Mouse (Mus musculus): Measurements from ENCODE around the gene Hist1h1c. TPM values are rescaled to one million over a fixed set of nuclear protein-coding genes. Genes with fewer than 3 reads are reported as not detected.

The Hist1h1c gene
- polyA plus RNA-seq, 1 experiment from 2014 or later: 24.6 TPM

DNA sequence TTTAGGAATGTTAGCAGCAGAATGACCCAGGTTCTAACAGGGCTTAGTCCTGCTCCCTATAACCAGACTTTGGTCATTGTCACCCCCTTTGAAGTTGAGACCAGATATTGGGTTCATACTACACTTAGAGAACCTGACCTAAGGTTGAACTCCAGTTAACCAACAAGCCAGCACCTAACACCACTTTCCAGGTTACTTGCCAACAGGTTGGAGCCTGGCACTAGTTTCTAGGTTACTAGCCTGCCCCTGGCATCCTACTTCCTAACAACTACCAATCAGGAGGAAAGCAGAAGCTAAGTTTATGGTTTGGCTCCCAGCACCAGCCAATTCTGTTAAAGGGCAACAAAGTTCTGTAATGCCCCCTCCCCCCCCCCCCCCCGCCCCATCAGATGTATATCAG is 13.4 kb upstream of the Hist1h1c start:
- no peaks in the 10 kb centered on the region for H3K9me3 ChIP-seq (replicated peaks; ENCODE audit: control insufficient read depth, low read length)
- no peaks in the 10 kb centered on the region for H3K36me3 ChIP-seq (ENCODE audit: control insufficient read depth, insufficient read depth, low read length)
- WGBS (ENCODE audit: insufficient replicate concordance): 40% methylated on average over 1 of the region's 1 CpGs
- no peaks in the 10 kb centered on the region for H3K27me3 ChIP-seq (ENCODE audit: control insufficient read depth, insufficient read depth, low read length)
- H3K9ac ChIP-seq (ENCODE audit: low read depth, low read length): no peak overlapping the region
- no peak overlapping the region for H3K4me2 ChIP-seq
- ATAC-seq (replicated peaks; ENCODE audit: insufficient number of reproducible peaks, low FRiP score, low TSS enrichment): no peak
- no peak overlapping the region for H3K4me3 ChIP-seq (ENCODE audit: low read depth, low read length)
- no peak overlapping the region for H3K27ac ChIP-seq (ENCODE audit: low read depth, low read length)
- 0 out of 2 replicates have a peak, but pooled peaks cover 7% of the 10 kb centered on the region for H3K4me1 ChIP-seq (ENCODE audit: control insufficient read depth, insufficient read depth, low read length)

DNA sequence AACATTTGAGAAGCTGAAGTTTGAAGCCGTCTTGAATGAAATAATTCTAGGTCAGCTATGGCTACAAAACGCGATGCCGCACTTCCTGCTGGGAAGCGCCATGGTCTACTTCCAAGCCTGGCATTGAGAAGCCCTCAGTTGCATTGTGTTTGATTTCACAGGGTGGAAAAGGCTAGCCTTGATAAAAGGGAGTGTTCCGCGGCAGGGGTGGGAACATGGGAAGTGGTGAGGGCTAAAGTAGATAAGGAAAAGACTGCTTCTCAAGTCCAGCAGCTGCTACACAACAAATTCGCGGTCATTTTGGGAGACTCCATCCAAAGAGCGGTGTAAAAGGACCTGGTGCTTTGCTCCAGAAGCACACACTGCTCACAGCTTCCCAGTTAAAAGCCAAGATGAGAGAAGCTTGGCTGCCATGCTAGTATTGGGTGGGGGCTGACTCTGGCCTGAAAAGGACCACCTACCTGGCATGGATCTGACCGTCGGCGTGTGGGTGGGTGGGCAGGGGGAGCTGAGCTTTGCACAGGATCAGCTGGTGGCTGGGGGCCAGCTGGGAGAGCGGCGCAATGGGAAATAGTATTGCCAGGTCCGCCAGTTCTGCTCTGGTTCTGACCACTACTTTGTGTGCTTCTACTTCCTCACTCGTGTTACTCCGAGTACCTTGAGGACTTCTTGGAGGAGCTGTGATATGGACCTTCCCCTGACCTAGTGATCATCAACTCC is 10.0 kb upstream of the Hist1h1c start:
- no peaks in the 10 kb centered on the region for H3K27me3 ChIP-seq (ENCODE audit: control insufficient read depth, insufficient read depth, low read length)
- H3K9ac ChIP-seq (ENCODE audit: low read depth, low read length): no peak overlapping the region
- H3K4me1 ChIP-seq (ENCODE audit: control insufficient read depth, insufficient read depth, low read length): 0 out of 2 replicates have a peak, but pooled peaks cover 9% of the 10 kb centered on the region
- H3K4me2 ChIP-seq: no peak overlapping the region
- no peaks in the 10 kb centered on the region for H3K9me3 ChIP-seq (replicated peaks; ENCODE audit: control insufficient read depth, low read length)
- ATAC-seq (replicated peaks; ENCODE audit: insufficient number of reproducible peaks, low FRiP score, low TSS enrichment): no peak
- no peak overlapping the region for H3K27ac ChIP-seq (ENCODE audit: low read depth, low read length)
- H3K4me3 ChIP-seq (ENCODE audit: low read depth, low read length): no peak overlapping the region
- 71% methylated on average over 18 of the region's 18 CpGs for WGBS (ENCODE audit: insufficient replicate concordance)
- H3K36me3 ChIP-seq (ENCODE audit: control insufficient read depth, insufficient read depth, low read length): no peaks in the 10 kb centered on the region

DNA sequence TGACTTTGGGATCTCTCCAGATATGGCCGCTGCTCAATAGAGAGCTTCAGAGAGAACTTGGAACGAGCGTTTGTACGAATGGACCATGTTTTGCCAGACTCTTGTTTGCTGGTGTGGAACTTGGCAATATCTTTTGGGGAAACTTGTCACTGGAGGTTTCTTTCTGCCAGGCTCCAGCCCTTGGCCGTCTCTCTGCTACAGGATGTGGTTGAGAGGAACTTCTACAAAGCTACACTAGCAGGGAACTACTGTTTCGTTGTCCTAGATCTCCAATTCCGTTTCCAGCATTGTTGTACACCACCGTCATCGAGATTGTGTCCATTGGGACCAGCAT is 9.4 kb upstream of the Hist1h1c start:
- WGBS (ENCODE audit: insufficient replicate concordance): 87% methylated on average over 9 of the region's 9 CpGs
- Histone ChIP-seq H3K4me3 (ENCODE audit: low read depth, low read length) (no peak overlapping the region), H3K4me2 (no peak overlapping the region), H3K9me3 (replicated peaks; ENCODE audit: control insufficient read depth, low read length) (no peaks in the 10 kb centered on the region), H3K27ac (ENCODE audit: low read depth, low read length) (no peak overlapping the region), H3K27me3 (ENCODE audit: control insufficient read depth, insufficient read depth, low read length) (no peaks in the 10 kb centered on the region), H3K36me3 (ENCODE audit: control insufficient read depth, insufficient read depth, low read length) (no peaks in the 10 kb centered on the region), H3K4me1 (ENCODE audit: control insufficient read depth, insufficient read depth, low read length) (0 out of 2 replicates have a peak, but pooled peaks cover 9% of the 10 kb centered on the region), H3K9ac (ENCODE audit: low read depth, low read length) (no peak overlapping the region)
- no peak for ATAC-seq (replicated peaks; ENCODE audit: insufficient number of reproducible peaks, low FRiP score, low TSS enrichment)

DNA sequence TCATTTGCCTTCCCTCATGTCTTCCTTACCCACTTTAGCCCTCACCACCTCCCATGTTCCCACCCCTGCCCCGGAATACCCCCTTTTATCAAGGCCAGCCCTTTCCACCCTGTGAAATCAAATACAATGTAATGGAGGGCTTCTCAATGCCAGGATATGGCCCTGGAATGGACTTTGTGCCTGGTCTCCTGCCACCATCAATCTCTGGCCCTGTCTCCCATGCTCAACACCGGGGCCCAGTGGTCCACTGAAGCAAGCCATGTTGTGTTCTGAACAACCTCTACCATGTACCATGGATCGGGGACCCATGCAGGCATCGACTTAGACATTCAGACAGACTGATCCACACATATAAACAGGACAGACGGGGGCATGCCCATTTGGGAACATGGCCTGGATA is 8.9 kb upstream of the Hist1h1c start:
- Histone ChIP-seq H3K4me1 (ENCODE audit: control insufficient read depth, insufficient read depth, low read length) (0 out of 2 replicates have a peak, but pooled peaks cover 8% of the 10 kb centered on the region), H3K4me3 (ENCODE audit: low read depth, low read length) (no peak overlapping the region), H3K9ac (ENCODE audit: low read depth, low read length) (no peak overlapping the region), H3K4me2 (no peak overlapping the region), H3K27ac (ENCODE audit: low read depth, low read length) (no peak overlapping the region), H3K27me3 (ENCODE audit: control insufficient read depth, insufficient read depth, low read length) (no peaks in the 10 kb centered on the region), H3K9me3 (replicated peaks; ENCODE audit: control insufficient read depth, low read length) (no peaks in the 10 kb centered on the region), H3K36me3 (ENCODE audit: control insufficient read depth, insufficient read depth, low read length) (no peaks in the 10 kb centered on the region)
- no peak for ATAC-seq (replicated peaks; ENCODE audit: insufficient number of reproducible peaks, low FRiP score, low TSS enrichment)
- WGBS (ENCODE audit: insufficient replicate concordance): 92% methylated on average over 5 of the region's 5 CpGs

DNA sequence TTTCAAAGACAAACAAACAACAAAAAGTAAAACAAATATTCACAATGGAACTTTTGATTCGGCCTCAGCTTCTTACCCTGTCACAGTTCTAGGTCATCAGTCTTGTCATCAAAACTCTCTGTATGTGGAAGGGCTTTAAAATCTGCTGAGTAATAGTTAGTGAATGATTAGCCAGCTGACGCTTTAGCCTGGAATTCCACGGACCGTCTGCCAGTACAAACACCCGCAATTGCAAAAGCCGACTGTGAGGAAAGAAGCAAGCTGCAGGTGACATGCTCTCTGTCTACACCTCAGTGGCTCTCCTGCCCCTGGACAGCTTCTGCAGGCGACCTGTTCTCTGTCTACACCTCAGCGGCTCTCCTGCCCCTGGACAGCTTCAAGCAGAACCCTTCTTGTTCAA is 8.1 kb upstream of the Hist1h1c start:
- Histone ChIP-seq H3K27ac (ENCODE audit: low read depth, low read length) (no peak overlapping the region), H3K9ac (ENCODE audit: low read depth, low read length) (no peak overlapping the region), H3K4me1 (ENCODE audit: control insufficient read depth, insufficient read depth, low read length) (0 out of 2 replicates have a peak, but pooled peaks cover 6% of the 10 kb centered on the region), H3K4me3 (ENCODE audit: low read depth, low read length) (no peak overlapping the region), H3K4me2 (peak overlapping the region; percentile 1; the same call in 1 of the 2 replicates), H3K27me3 (ENCODE audit: control insufficient read depth, insufficient read depth, low read length) (no peaks in the 10 kb centered on the region), H3K36me3 (ENCODE audit: control insufficient read depth, insufficient read depth, low read length) (no peaks in the 10 kb centered on the region), H3K9me3 (replicated peaks; ENCODE audit: control insufficient read depth, low read length) (no peaks in the 10 kb centered on the region)
- WGBS (ENCODE audit: insufficient replicate concordance): 13% methylated on average over 8 of the region's 8 CpGs
- no peak for ATAC-seq (replicated peaks; ENCODE audit: insufficient number of reproducible peaks, low FRiP score, low TSS enrichment)

DNA sequence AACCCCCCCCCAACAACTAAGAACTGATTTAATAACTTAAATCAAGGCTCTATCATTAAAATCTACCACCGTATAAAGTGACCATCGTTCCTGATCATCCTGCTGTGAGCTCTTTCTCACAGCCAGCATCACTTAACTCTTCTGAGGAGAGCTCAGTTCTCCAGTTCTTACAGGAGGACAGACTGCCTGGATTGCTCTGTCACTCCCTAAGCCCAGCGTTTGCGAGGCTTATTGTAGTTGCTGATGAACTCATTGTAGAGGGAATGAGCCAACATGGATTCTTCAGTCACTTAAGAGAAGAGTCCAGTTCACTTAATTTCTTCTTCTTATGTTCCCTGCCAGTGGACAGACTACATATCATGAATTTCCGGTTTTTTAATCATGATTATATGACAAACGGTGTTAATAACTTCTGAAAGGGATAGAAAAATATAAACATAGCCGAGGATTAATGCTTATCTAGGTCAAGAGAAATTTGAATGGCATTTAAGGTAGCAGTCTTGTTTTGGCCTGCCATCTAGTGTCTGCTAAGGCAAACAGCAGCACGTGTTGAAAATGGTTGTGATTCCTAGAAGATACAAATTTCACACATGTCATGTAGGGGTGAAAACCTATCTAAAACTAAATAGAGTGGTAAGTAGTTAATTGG is 6.3 kb upstream of the Hist1h1c start:
- 0 out of 2 replicates have a peak, but pooled peaks cover 6% of the 10 kb centered on the region for H3K4me1 ChIP-seq (ENCODE audit: control insufficient read depth, insufficient read depth, low read length)
- WGBS (ENCODE audit: insufficient replicate concordance): 23% methylated on average over 8 of the region's 8 CpGs
- no peak overlapping the region for H3K4me2 ChIP-seq
- no peaks in the 10 kb centered on the region for H3K36me3 ChIP-seq (ENCODE audit: control insufficient read depth, insufficient read depth, low read length)
- H3K27me3 ChIP-seq (ENCODE audit: control insufficient read depth, insufficient read depth, low read length): no peaks in the 10 kb centered on the region
- no peaks in the 10 kb centered on the region for H3K9me3 ChIP-seq (replicated peaks; ENCODE audit: control insufficient read depth, low read length)
- H3K4me3 ChIP-seq (ENCODE audit: low read depth, low read length): no peak overlapping the region
- no peak overlapping the region for H3K27ac ChIP-seq (ENCODE audit: low read depth, low read length)
- ATAC-seq (replicated peaks; ENCODE audit: insufficient number of reproducible peaks, low FRiP score, low TSS enrichment): no peak
- H3K9ac ChIP-seq (ENCODE audit: low read depth, low read length): no peak overlapping the region

DNA sequence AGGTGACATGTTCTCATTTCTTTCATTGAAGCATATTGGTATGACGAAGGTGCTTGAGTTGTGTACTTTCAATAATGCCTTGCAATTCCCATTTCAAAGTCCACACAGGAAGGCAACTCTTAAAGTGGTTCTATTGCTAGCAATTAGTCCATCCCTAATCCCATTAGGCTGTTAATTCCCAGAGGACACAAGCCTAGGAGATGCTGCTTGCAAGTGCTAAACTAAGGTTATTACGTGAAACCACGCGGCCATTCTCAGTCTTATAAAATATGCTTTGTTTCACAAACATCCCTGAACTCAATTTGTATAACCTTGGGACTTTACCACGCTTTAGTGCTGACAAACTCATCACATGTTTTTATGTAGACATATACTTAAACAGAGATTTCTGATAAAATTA is 1.5 kb upstream of the Hist1h1c start:
- no peak overlapping the region for H3K9ac ChIP-seq (ENCODE audit: low read depth, low read length)
- H3K9me3 ChIP-seq (replicated peaks; ENCODE audit: control insufficient read depth, low read length): no peaks in the 10 kb centered on the region
- WGBS (ENCODE audit: insufficient replicate concordance): 83% methylated on average over 5 of the region's 5 CpGs
- ATAC-seq (replicated peaks; ENCODE audit: insufficient number of reproducible peaks, low FRiP score, low TSS enrichment): no peak
- no peak overlapping the region for H3K4me3 ChIP-seq (ENCODE audit: low read depth, low read length)
- no peak overlapping the region for H3K4me2 ChIP-seq
- no peaks in the 10 kb centered on the region for H3K27me3 ChIP-seq (ENCODE audit: control insufficient read depth, insufficient read depth, low read length)
- H3K36me3 ChIP-seq (ENCODE audit: control insufficient read depth, insufficient read depth, low read length): no peaks in the 10 kb centered on the region
- H3K27ac ChIP-seq (ENCODE audit: low read depth, low read length): no peak overlapping the region
- H3K4me1 ChIP-seq (ENCODE audit: control insufficient read depth, insufficient read depth, low read length): peaks cover 4% of the 10 kb centered on the region; the same call in 1 of the 2 replicates

DNA sequence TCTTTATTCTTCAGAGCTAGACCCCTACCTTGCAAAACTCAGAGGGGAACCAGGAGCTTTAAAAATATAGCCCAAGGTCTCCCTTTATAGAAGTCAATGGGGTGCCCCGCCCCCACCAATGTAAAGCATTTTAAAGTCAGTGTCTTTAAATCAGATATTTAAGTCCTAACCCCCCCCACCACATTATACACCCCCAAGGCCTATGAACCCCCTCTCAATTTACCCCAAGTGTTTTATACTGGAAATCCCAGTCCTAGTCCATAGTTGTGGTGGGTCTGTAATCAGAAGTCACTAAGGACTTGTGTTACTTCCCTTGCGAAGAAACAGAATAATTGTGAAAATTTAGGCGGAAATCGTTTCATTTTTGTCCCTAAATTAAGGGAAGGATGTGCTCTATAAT is 567 bp upstream of the Hist1h1c start:
- Histone ChIP-seq H3K27ac (ENCODE audit: low read depth, low read length) (peak overlapping the region; percentile 100), H3K9me3 (replicated peaks; ENCODE audit: control insufficient read depth, low read length) (no peaks in the 10 kb centered on the region), H3K4me3 (ENCODE audit: low read depth, low read length) (peak overlapping the region; percentile 69), H3K4me2 (peak overlapping the region; percentile 95), H3K4me1 (ENCODE audit: control insufficient read depth, insufficient read depth, low read length) (peaks cover 4% of the 10 kb centered on the region; the same call in 1 of the 2 replicates), H3K9ac (ENCODE audit: low read depth, low read length) (peak overlapping the region; percentile 96), H3K36me3 (ENCODE audit: control insufficient read depth, insufficient read depth, low read length) (no peaks in the 10 kb centered on the region), H3K27me3 (ENCODE audit: control insufficient read depth, insufficient read depth, low read length) (no peaks in the 10 kb centered on the region)
- WGBS (ENCODE audit: insufficient replicate concordance): 22% methylated on average over 4 of the region's 4 CpGs
- no peak for ATAC-seq (replicated peaks; ENCODE audit: insufficient number of reproducible peaks, low FRiP score, low TSS enrichment)
